ENCODE assay signal across 7 mouse cellular contexts in genomic region chr12:115386479-115386878, GRCm38 (mm10).
A peak's percentile ranks its signal among the peaks of the same experiment; 100 is the strongest.
DNase-seq lines count a peak whose midpoint lies in the region; ATAC-seq and TF ChIP-seq lines count a peak whose summit lies in the region.
"Not testable (repeated sequence)": the region's sequence is repeated elsewhere in the genome, so short reads cannot be mapped to it uniquely, and the experiment has no call there.

No protein-coding gene starts in this region.

- ATAC-seq in activated CD4-positive, CD25-positive, alpha-beta regulatory T cell, adult 4 months, result peak; percentile 88
- ATAC-seq in granulocyte monocyte progenitor cell, adult 5-6 weeks (replicated peaks; ENCODE audit: poor library complexity, severe bottlenecking), result peak; percentile 69
- ATAC-seq in inflammation-experienced regulatory T-cells, adult 6 months, result peak; percentile 79
- ATAC-seq in megakaryocyte progenitor cell, adult 5-6 weeks (replicated peaks; ENCODE audit: poor library complexity), result peak; percentile 70

- peak; percentile 49 for DNase-seq in CD4-positive, CD25-positive, alpha-beta regulatory T cell, adult 2 months (ENCODE audit: low read depth, low spot score)
- peak; percentile 6 for DNase-seq in thymus, postnatal 14 days

- not testable (repeated sequence) for TF ChIP-seq CTCF in bone marrow, adult 2 months (IDR thresholded peaks at IDR 0.05; ENCODE audit: control insufficient read depth, insufficient read depth, low read length)

- not testable (repeated sequence) for H3K4me1 ChIP-seq in bone marrow, adult 2 months (ENCODE audit: control insufficient read depth, insufficient read depth, low read length)

- TF ChIP-seq POLR2A in bone marrow, adult 2 months (IDR thresholded peaks at IDR 0.05; ENCODE audit: borderline replicate concordance, control insufficient read depth, low read depth, low read length), result not testable (repeated sequence)

- not testable (repeated sequence) for H3K4me3 ChIP-seq in bone marrow, adult 2 months (replicated peaks; ENCODE audit: control insufficient read depth, low read depth, low read length)

- peak overlapping the region; percentile 59; the same call in 1 of the 2 replicates for H3K27ac ChIP-seq in bone marrow, adult 2 months (ENCODE audit: control insufficient read depth, insufficient read depth, low read depth, low read length, poor library complexity)
